Mouse (Mus musculus): Measurements from ENCODE around the gene Adam10.

GRCm38 (mm10) chr9:70679132-70680091 is 615 bp downstream of the Adam10 start:
- TF ChIP-seq POLR2A (IDR thresholded peaks at IDR 0.05; ENCODE audit: low read depth, low read length) (no peak), CTCF (IDR thresholded peaks at IDR 0.05; ENCODE audit: extremely low read depth, insufficient read length, insufficient replicate concordance, low read depth, low read length) (no peak)
